Mouse (Mus musculus) spleen, adult 2 months (tissue): ENCODE results near the gene Mrpl34.

ENCODE experiments used
- CTCF ChIP-seq: fragments of 200-500 bp; IDR thresholded peaks from 2 replicates; pipeline ENCODE4 v1.5.1; 2011; ENCODE audit warnings: mild to moderate bottlenecking, inconsistent platforms; ENCODE audit not compliant: insufficient read depth, insufficient read length, insufficient replicate concordance; ENCODE audit errors: extremely low read depth
- POLR2A ChIP-seq: fragments of 200-500 bp; IDR thresholded peaks from 2 replicates; pipeline ENCODE4 v1.6.1; 2011; ENCODE audit warnings: low read depth, low read length, inconsistent platforms

DNA sequence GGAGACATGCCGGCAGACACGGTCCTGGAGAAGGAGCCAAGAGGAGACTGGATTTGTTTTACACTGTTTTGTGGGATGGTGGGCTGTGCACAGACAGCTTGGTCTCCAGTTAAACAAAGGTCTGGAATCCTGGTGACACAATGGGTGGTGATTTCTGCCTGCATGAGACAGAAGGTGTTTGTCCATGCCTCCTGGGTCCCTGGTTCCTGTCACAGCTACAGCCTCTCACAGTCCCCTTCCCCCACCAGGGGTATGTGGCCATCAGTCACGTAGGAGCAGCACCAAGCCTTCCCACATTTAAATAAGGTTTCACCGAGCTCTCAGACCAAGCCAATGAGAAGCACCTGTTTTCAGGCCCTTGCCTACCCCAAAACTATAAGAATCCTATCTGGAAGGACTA is 13.4 kb upstream of the Mrpl34 start:
- TF ChIP-seq POLR2A, result no peak
- no peak for TF ChIP-seq CTCF
